Mouse (Mus musculus) hindbrain, embryonic 12.5 days (tissue): Measurements from ENCODE around the gene Lsm10. TPM values are rescaled to one million over a fixed set of nuclear protein-coding genes. Genes with fewer than 3 reads are reported as not detected.

ENCODE experiments used
- ATAC-seq: fragments of 200-750 bp; cut with Nextera tagmentation; 2 replicates; pipeline ENCODE4 v1.8.0; 2017; ENCODE audit warnings: moderate TSS enrichment; ENCODE audit not compliant: low FRiP score
- H3K27ac ChIP-seq: fragments of 300-500 bp; sonication (generic); 2 replicates; pipeline ENCODE4 v1.5.1; 2016; ENCODE audit warnings: mild to moderate bottlenecking
- H3K27me3 ChIP-seq: fragments of 300-500 bp; sonication (generic); 2 replicates; pipeline ENCODE4 v1.6.1; 2016; ENCODE audit warnings: mild to moderate bottlenecking
- H3K36me3 ChIP-seq: fragments of 300-500 bp; sonication (generic); 2 replicates; pipeline ENCODE4 v1.6.1; 2016; ENCODE audit warnings: mild to moderate bottlenecking
- H3K4me1 ChIP-seq: fragments of 300-500 bp; sonication (generic); 2 replicates; pipeline ENCODE4 v1.6.1; 2016
- H3K4me2 ChIP-seq: fragments of 300-500 bp; sonication (generic); replicated peaks from 2 replicates; pipeline ENCODE4 v1.6.1; 2016; ENCODE audit warnings: mild to moderate bottlenecking
- H3K4me3 ChIP-seq: fragments of 300-500 bp; sonication (generic); 2 replicates; pipeline ENCODE4 v1.5.1; 2016; ENCODE audit warnings: mild to moderate bottlenecking
- H3K9ac ChIP-seq: fragments of 300-500 bp; sonication (generic); 2 replicates; pipeline ENCODE4 v1.6.1; 2016; ENCODE audit warnings: mild to moderate bottlenecking, moderate library complexity
- H3K9me3 ChIP-seq: fragments of 300-500 bp; sonication (generic); replicated peaks from 2 replicates; pipeline ENCODE4 v1.6.1; 2016; ENCODE audit warnings: mild to moderate bottlenecking
- WGBS: fragments of 180-500 bp; shearing (Covaris S2); methylation state at CpG from one replicate; pipeline ENCODE4 v1.1.7; 2016; 5-methylcytosine and 5-hydroxymethylcytosine counted together
- polyA plus RNA-seq: library from polyadenylated mRNA; unstranded; fragments of >200 nt; fragmentation: Nextera tagmentation; extraction: Ambion mirVana; gene quantifications from 2 replicates; pipeline ENCODE4 v1.2.1, GENCODE M21; 2016

Gene Lsm10
- polyA plus RNA-seq: 37.7 and 39.6 TPM in 2 replicates

DNA sequence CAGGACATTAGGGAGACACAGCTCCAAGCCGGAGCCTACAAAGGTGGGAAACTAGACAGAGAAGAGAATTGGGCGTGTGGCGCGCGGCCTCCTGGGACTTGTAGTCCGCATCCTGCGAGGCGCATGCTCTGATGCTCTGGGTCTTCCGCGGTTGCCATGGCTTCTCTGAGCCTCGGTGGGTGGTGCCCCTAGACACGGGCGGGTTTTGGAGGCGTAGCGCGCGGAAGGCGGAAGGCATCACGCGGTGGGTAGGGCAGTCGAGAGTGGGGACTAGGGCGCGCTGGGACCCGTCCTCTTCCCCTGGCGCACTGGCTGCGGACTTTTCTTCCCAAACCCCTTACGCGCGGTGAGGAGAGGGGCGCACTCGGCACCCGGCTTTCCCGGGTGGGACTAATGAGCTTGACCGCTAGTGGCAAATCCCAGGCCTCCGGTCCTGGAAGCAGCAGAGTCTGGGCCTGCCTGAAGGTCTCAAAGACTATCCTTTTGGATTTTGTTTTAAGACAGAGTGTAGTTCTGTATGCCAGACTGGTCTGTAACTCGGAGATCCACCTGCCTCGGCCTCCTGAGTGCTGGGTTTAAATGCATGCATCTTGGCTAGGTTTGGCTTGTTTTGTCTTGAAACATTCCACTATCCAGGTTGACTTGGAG lies at the start of gene Lsm10:
Gene Lsm10 (plus strand): TSS at position 160 of the 648 bp plus-strand sequence.
- peak within 1 kb of the TSS; percentile 78 for H3K27ac ChIP-seq
- peak within 1 kb of the TSS; percentile 60 for H3K4me3 ChIP-seq
- H3K9ac ChIP-seq: peak within 1 kb of the TSS; percentile 68
- no peaks in the 10 kb centered on the region for H3K4me1 ChIP-seq
- peak within 1 kb of the TSS; percentile 65 for H3K4me2 ChIP-seq
- no peaks in the 10 kb centered on the region for H3K9me3 ChIP-seq
- WGBS: 3% methylated on average over 37 of the region's 37 CpGs
- no peaks in the 10 kb centered on the region for H3K27me3 ChIP-seq
- H3K36me3 ChIP-seq: peaks cover 14% of the 10 kb centered on the region
- ATAC-seq: peak; percentile 97

DNA sequence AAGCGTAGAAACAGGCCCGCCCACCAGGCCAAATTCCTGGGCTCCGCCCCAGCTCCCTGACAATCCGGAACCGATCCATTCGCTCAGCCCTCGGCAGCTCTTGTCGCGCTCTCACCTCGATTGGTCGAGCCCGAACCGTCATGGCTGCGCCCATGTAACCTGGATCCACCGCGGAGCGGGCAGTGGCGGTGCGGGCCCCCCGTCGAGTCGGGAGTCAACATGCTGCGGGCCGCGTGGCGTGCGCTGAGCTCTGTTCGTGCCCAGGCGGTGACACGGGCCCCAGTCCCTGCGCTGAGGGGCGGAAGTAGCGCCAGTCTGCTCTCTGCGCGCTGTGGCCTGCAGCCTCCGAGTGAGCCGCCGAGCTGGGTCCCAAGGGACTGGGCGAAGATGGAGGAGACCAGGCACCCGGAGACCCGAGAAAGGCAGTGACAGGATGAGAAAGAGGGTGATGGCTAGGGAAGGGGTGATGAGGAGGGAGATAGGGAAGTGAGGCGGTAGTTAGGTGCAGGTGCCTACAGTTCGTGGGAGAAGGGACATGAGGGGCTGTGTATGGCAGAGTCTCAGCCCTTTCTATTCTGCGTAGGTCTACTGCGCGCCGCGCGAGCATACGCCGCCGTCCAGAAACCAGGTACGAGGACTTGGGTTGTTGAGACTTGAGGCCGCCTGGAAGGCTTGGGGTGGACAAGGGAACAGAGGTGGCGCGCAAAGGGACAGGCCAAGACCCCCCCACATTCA lies 49.4 kb upstream of the Lsm10 start, which contains the start of gene Mrps15:
Gene Mrps15 (plus strand): TSS at position 75 of the 735 bp plus-strand sequence.
- Histone ChIP-seq H3K9me3 (no peaks in the 10 kb centered on the region), H3K36me3 (peaks cover 24% of the 10 kb centered on the region), H3K27ac (peak within 1 kb of the TSS; percentile 83), H3K9ac (peak within 1 kb of the TSS; percentile 78), H3K4me3 (peak within 1 kb of the TSS; percentile 78), H3K4me1 (peaks cover 11% of the 10 kb centered on the region), H3K27me3 (no peaks in the 10 kb centered on the region), H3K4me2 (peak within 1 kb of the TSS; percentile 91)
- under 1% methylated on average over 56 of the region's 56 CpGs for WGBS
- ATAC-seq: peak; percentile 94

DNA sequence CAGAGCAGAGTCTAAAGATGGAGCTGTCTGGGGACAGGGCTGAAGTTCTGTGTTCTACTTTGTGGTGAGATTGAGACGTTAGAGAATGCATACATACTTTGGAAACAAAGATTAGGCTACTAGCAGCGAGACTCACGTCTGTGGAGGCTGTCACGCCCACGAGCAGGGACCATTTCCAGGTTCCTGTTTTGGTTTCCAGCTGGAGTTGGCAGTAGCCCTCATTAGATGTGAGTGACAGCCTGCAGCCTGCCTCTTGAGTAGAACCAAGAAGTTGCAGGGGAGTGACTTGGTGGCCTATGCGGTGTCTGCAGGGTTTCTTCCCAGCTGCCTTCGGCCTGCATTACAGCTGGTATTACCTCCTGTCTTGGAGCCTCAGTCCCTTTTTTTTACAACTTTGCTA lies 44.8 kb upstream of the Lsm10 start:
- Histone ChIP-seq H3K36me3 (peaks cover 62% of the 10 kb centered on the region), H3K4me2 (no peak overlapping the region), H3K27me3 (no peaks in the 10 kb centered on the region), H3K4me3 (no peak overlapping the region), H3K9ac (no peak overlapping the region), H3K27ac (no peak overlapping the region), H3K4me1 (peaks cover 11% of the 10 kb centered on the region), H3K9me3 (no peaks in the 10 kb centered on the region)
- no peak for ATAC-seq
- 87% methylated on average over 7 of the region's 7 CpGs for WGBS

DNA sequence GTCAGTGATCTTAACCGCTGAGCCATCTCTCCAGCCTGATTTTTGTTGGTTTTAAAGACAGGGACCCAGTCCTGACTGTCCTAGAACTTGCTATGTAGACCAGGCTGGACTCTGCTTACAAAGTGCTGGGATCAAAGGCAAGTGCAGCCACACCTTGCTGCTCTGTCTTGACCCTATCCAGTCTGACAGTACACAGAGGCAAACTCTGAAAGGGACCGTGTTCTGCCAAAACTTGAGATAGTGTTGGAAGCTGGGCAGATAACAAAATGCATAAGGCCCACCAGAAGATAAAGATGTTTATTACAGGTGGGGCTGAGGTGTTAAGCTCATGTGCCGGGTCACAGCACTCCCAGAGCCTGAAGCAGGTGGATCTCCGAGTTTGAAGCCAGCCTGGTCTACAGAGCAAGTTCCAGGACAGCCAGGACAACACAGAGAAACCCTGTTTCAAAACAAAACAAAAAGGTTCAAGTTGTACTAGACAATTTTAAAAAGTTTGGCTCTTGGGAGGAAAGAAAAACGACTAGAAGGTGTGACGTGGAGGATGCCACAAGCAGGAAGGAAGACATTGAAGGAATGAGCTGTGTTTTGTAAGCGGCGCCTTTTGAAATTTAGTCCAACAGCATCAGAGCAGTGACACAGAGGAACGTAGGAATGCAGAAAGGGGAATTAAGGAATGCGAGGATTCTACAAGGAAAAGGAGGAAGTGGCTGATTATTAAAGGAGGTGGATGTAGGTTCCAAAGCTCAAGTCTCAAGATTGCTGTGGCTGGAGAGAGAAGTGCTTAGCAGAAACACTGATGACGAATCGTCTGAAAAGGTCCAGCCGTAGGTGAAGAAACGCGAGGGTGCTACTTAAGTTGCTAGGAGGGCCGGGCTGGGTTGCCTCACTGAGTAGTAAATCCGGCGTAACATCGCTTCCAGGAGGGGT lies 39.0 kb upstream of the Lsm10 start:
- peak overlapping the region; percentile 60 for H3K4me2 ChIP-seq
- WGBS: 16% methylated on average over 19 of the region's 19 CpGs
- H3K27ac ChIP-seq: no peak overlapping the region
- no peaks in the 10 kb centered on the region for H3K9me3 ChIP-seq
- peak overlapping the region; percentile 59 for H3K4me3 ChIP-seq
- peak; percentile 20; the same call in 1 of the 2 replicates for ATAC-seq
- no peaks in the 10 kb centered on the region for H3K27me3 ChIP-seq
- H3K9ac ChIP-seq: peak overlapping the region; percentile 57
- H3K4me1 ChIP-seq: peaks cover 20% of the 10 kb centered on the region
- peaks cover 34% of the 10 kb centered on the region for H3K36me3 ChIP-seq

DNA sequence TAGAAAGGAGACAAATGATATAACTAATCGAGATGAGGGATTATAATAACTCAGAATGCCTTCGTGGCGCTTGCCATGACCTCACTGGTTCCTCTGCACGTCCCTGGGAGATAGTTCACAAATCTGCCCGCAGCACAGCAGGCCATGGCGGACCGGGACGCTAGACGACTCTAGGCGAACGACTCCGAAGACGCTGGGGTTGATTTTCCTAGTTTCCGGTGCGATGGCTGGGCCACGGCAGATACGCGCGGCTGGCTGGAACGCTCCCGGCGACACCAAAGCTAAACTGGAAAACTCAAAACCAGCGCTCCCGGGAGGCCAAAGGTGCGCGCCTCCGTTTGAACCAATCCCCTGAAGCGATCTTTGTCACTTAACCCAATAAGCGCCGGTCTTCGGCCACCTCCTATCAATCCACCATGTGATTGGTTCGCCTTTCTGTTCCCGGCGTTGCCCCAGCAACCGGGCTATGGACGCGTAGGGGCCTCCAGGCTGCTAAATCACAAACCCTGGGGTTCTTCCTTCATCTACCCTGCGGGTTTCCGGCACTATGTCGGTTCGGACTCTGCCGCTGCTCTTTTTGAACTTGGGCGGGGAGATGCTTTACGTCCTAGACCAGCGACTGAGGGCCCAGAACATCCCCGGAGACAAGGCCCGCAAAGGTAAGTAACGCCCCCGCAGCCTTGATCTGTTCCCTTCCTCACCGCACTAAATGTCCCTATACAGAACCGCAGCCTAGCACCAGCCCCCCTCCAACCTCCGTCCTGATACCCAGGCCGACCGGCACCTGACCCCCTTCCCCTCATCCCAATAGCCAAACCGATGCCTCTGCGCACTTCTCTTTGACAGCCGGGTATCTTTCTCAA lies 38.1 kb upstream of the Lsm10 start, which contains the start of gene Oscp1:
Gene Oscp1 (plus strand): TSS at position 432 of the 863 bp plus-strand sequence.
- WGBS: under 1% methylated on average over 57 of the region's 57 CpGs
- H3K27ac ChIP-seq: no peak within 1 kb of the TSS
- peak within 1 kb of the TSS; percentile 79 for H3K9ac ChIP-seq
- peaks cover 20% of the 10 kb centered on the region for H3K4me1 ChIP-seq
- H3K27me3 ChIP-seq: no peaks in the 10 kb centered on the region
- peaks cover 31% of the 10 kb centered on the region for H3K36me3 ChIP-seq
- peak; percentile 98 for ATAC-seq
- peak within 1 kb of the TSS; percentile 59 for H3K4me3 ChIP-seq
- peak within 1 kb of the TSS; percentile 60 for H3K4me2 ChIP-seq
- H3K9me3 ChIP-seq: no peaks in the 10 kb centered on the region

DNA sequence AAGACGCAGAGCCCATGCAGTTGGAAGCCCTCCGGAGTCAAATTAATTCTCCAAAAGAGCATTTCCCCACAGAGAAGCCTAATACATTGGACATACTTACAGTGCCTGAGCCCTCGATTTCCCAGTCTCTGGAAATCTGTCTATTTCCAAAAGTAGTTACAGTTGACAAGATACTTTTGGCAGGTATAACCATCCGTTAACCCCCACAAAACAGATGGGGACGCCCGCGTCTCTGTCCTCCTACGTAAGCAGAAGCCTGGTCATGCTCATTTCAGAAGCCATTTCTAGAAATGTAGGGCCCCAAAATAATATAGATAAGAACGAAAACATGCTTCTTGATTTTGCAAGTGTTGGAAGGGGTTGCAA lies 37.4 kb upstream of the Lsm10 start:
- 45% methylated on average over 9 of the region's 9 CpGs for WGBS
- ATAC-seq: no peak
- Histone ChIP-seq H3K9me3 (no peaks in the 10 kb centered on the region), H3K4me1 (peaks cover 20% of the 10 kb centered on the region), H3K36me3 (peaks cover 25% of the 10 kb centered on the region), H3K27ac (no peak overlapping the region), H3K4me2 (peak overlapping the region; percentile 60), H3K27me3 (no peaks in the 10 kb centered on the region), H3K9ac (peak overlapping the region; percentile 79), H3K4me3 (peak overlapping the region; percentile 59)

DNA sequence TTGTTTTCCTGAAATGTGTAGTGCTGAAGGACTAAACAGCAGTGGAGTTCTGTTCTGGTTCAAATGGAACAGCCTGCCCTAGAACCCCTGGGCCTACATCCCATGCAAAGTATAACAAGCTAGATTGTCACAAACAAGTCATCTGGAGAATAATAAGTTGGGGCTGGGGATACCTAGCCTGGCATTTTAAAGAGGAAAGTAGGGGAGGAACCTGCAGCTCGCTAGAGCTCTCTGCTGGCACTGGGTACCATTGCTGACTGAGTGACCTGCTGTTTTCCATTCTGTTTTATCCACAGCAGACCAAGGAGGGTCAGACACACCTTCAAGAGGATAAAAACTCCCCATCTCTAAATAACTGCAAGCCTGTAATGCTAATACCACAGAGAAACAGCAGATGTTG lies 33.6 kb upstream of the Lsm10 start:
- no peak overlapping the region for H3K4me2 ChIP-seq
- H3K9ac ChIP-seq: no peak overlapping the region
- H3K9me3 ChIP-seq: no peaks in the 10 kb centered on the region
- no peak overlapping the region for H3K4me3 ChIP-seq
- peaks cover 12% of the 10 kb centered on the region for H3K4me1 ChIP-seq
- no peak for ATAC-seq
- WGBS: 41% methylated on average over 1 of the region's 1 CpGs
- no peak overlapping the region for H3K27ac ChIP-seq
- no peaks in the 10 kb centered on the region for H3K36me3 ChIP-seq
- H3K27me3 ChIP-seq: no peaks in the 10 kb centered on the region

DNA sequence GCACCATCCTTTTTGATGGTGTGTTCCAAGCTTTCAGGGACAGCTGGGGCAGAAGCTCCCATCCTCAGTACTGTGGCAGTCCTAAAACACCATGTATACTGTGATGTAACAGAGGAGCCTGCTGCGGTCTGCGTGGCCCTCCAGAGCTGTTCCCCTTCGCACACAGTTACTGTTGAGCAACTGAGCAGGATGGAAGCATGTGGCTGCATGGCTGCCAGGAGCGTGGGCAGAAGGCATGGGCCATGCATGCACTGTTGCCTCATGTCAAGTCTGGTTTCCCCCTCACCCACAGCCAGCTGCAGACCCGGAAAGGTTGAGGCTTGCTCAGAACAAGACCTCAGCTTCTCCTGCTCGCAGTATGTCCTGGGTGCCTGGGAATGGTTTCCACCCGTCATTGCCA lies 31.2 kb upstream of the Lsm10 start:
- Histone ChIP-seq H3K4me1 (0 out of 2 replicates have a peak, but pooled peaks cover 1% of the 10 kb centered on the region), H3K4me2 (no peak overlapping the region), H3K4me3 (no peak overlapping the region), H3K9ac (no peak overlapping the region), H3K27me3 (no peaks in the 10 kb centered on the region), H3K9me3 (no peaks in the 10 kb centered on the region), H3K36me3 (0 out of 2 replicates have a peak, but pooled peaks cover 3% of the 10 kb centered on the region), H3K27ac (no peak overlapping the region)
- no peak for ATAC-seq
- 93% methylated on average over 7 of the region's 7 CpGs for WGBS

DNA sequence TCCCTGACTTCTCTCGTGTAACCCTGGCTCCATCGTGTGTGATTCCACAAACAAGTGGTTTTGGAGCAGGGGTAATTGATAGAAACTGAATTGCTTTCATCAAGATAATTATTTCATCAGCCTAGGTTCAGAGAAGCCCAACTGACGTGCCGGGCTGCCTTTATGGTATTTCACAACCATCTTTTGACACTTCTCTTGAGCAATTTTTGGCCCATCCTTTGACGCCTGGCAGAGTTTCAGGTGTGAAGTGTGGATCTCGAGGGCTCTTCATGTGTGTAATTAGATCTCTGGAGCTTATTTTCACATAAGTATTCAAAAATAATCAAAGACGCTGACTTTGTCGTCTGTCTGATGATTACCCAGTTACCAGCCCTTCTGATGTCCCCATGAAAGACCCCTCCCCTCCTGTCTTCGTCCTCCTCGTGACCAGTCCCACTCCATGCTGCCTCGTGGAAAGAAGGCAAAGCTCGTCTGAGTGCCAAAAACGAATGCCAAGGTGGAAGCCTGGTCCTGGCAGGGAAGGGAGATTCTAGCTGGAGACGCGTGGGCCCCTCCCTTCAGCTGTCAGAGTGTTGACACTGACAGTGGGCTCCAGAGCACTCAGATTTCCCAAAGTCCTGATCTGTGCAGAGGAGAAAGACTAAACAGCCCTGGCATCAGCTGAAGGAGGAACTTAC lies 28.9 kb upstream of the Lsm10 start:
- Histone ChIP-seq H3K27me3 (no peaks in the 10 kb centered on the region), H3K4me2 (no peak overlapping the region), H3K4me1 (no peaks in the 10 kb centered on the region), H3K9ac (no peak overlapping the region), H3K9me3 (no peaks in the 10 kb centered on the region), H3K27ac (no peak overlapping the region), H3K36me3 (peaks cover 3% of the 10 kb centered on the region; the same call in 1 of the 2 replicates), H3K4me3 (no peak overlapping the region)
- WGBS: 83% methylated on average over 15 of the region's 15 CpGs
- ATAC-seq: no peak

DNA sequence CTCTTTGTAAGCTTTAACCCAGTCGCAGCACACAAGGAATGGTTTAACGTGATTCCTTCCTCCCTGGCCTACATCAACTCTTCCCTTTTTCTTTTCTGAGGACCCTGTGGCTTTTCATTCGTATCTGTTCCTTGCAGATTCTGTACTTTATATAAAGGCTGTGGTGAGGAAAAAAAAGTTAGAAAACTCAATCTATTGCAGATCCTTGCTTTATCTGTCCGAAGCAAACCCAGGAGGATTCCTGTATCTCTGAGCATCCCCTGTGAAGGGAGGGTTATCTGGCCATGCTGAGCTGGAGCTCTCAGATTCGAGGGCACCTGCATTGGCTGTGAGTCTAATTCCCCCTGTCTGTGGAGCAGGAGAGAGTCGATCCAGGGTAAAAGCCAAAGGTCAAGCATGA lies 27.6 kb upstream of the Lsm10 start:
- Histone ChIP-seq H3K4me2 (no peak overlapping the region), H3K4me3 (no peak overlapping the region), H3K4me1 (no peaks in the 10 kb centered on the region), H3K9me3 (no peaks in the 10 kb centered on the region), H3K27ac (no peak overlapping the region), H3K27me3 (no peaks in the 10 kb centered on the region), H3K36me3 (peaks cover 4% of the 10 kb centered on the region; the same call in 1 of the 2 replicates), H3K9ac (no peak overlapping the region)
- no peak for ATAC-seq
- WGBS: 86% methylated on average over 6 of the region's 6 CpGs

DNA sequence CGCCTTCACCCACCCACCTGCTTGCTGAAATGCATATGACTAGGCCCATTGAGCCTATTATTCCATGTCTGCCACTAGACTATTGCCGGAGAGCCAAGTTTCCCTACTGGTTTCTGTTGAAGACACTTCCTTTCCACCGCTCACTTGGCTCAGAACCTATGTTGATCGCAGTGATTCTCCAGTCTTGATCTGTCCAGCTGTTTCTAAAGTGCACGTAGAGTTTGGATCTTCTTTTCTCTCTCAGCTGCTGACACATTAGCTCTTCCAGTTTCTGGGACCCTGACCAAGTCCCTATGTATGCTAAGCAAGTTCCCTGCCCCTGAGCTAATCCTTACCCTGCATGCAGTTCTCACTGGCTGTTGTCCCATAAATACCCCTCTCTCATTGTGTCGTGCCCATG lies 18.6 kb upstream of the Lsm10 start:
- H3K4me3 ChIP-seq: no peak overlapping the region
- H3K27ac ChIP-seq: no peak overlapping the region
- WGBS: 87% methylated on average over 6 of the region's 6 CpGs
- H3K27me3 ChIP-seq: no peaks in the 10 kb centered on the region
- no peaks in the 10 kb centered on the region for H3K9me3 ChIP-seq
- H3K4me1 ChIP-seq: no peaks in the 10 kb centered on the region
- H3K9ac ChIP-seq: no peak overlapping the region
- no peak overlapping the region for H3K4me2 ChIP-seq
- H3K36me3 ChIP-seq: peaks cover 30% of the 10 kb centered on the region
- ATAC-seq: no peak
